Mouse (Mus musculus): Measurements from ENCODE around the gene Msmo1. TPM values are rescaled to one million over a fixed set of nuclear protein-coding genes. Genes with fewer than 3 reads are reported as not detected.

The Msmo1 gene
- polyA plus RNA-seq, 1 experiment from 2014 or later: 180 TPM

- Histone ChIP-seq H3K27ac (no peak overlapping the region), H3K9me3 (ENCODE audit: control insufficient read depth, low read length) (no peaks in the 10 kb centered on the region), H3K4me2 (replicated peaks) (no peak overlapping the region), H3K9ac (no peak overlapping the region), H3K4me3 (replicated peaks; ENCODE audit: low read length) (no peak overlapping the region), H3K4me1 (replicated peaks; ENCODE audit: control insufficient read depth, insufficient read depth, low read length) (no peaks in the 10 kb centered on the region; the same call in 1 of the 2 replicates), H3K36me3 (replicated peaks; ENCODE audit: control insufficient read depth, insufficient read depth) (no peaks in the 10 kb centered on the region), H3K27me3 (ENCODE audit: control insufficient read depth, insufficient read depth, low read length) (no peaks in the 10 kb centered on the region)
- DNase-seq (ENCODE audit: low spot score) (no peak), ATAC-seq (ENCODE audit: low FRiP score) (no peak)
- 10% methylated on average over 1 of the region's 1 CpGs for WGBS
Observed at GRCm38 (mm10) chr8:64671937-64672336, 61.7 kb downstream of the Msmo1 start.

Other genes with a start within 250 kb of the Msmo1 start
- gene Cpe, start 40.7 kb downstream of the Msmo1 start, polyA plus RNA-seq (2014; fragmentation: Nextera tagmentation; extraction: Ambion mirVana): 752 and 837 TPM in 2 replicates
- 33.8 and 44.8 TPM in 2 replicates for gene Klhl2, start 116.2 kb upstream of the Msmo1 start, polyA plus RNA-seq (2014; fragmentation: Nextera tagmentation; extraction: Ambion mirVana)
- gene Tmem192, start 213.4 kb upstream of the Msmo1 start, polyA plus RNA-seq (2014; fragmentation: Nextera tagmentation; extraction: Ambion mirVana): 31.4 and 34.1 TPM in 2 replicates